Mouse (Mus musculus) forebrain, embryonic 16.5 days (tissue): ENCODE measurements around the gene Surf1. TPM values are rescaled to one million over a fixed set of nuclear protein-coding genes. Genes with fewer than 3 reads are reported as not detected.

ENCODE experiments used
- ATAC-seq: fragments of 200-750 bp; cut with Nextera tagmentation; 2 replicates; pipeline ENCODE4 v1.8.0; 2017; ENCODE audit warnings: mild to moderate bottlenecking, moderate library complexity
- H3K27ac ChIP-seq: fragments of 300-500 bp; sonication (generic); 2 replicates; pipeline ENCODE4 v1.5.1; 2014; ENCODE audit warnings: low read length, control low read depth
- H3K27me3 ChIP-seq: fragments of 300-500 bp; sonication (generic); replicated peaks from 2 replicates; pipeline ENCODE4 v1.6.1; 2014; ENCODE audit warnings: low read length; ENCODE audit not compliant: control insufficient read depth, insufficient read depth
- H3K36me3 ChIP-seq: fragments of 300-500 bp; sonication (generic); 2 replicates; pipeline ENCODE4 v1.6.1; 2014; ENCODE audit not compliant: control insufficient read depth, insufficient read depth
- H3K4me1 ChIP-seq: fragments of 300-500 bp; sonication (generic); replicated peaks from 2 replicates; pipeline ENCODE4 v1.6.1; 2014; ENCODE audit warnings: low read length; ENCODE audit not compliant: control insufficient read depth, insufficient read depth
- H3K4me2 ChIP-seq: fragments of 300-500 bp; sonication (generic); 2 replicates; pipeline ENCODE4 v1.6.1; 2014; ENCODE audit warnings: mild to moderate bottlenecking, low read length, control low read depth
- H3K4me3 ChIP-seq: fragments of 300-500 bp; sonication (generic); replicated peaks from 2 replicates; pipeline ENCODE4 v1.5.1; 2014; ENCODE audit warnings: mild to moderate bottlenecking, low read length, control low read depth
- H3K9ac ChIP-seq: fragments of 300-500 bp; sonication (generic); replicated peaks from 2 replicates; pipeline ENCODE4 v1.6.1; 2014; ENCODE audit warnings: low read depth, low read length, control low read depth
- H3K9me3 ChIP-seq: fragments of 300-500 bp; sonication (generic); 2 replicates; pipeline ENCODE4 v1.6.1; 2016; ENCODE audit warnings: low read length; ENCODE audit not compliant: control insufficient read depth
- WGBS: fragments of 180-500 bp; shearing (Covaris S2); extraction: QIAGEN DNeasy Blood & Tissue Kit; methylation state at CpG from one replicate; pipeline ENCODE4 v1.1.7; 2014; 5-methylcytosine and 5-hydroxymethylcytosine counted together
- polyA plus RNA-seq: library from polyadenylated mRNA; unstranded; fragments of >200 nt; fragmentation: Nextera tagmentation; extraction: Ambion mirVana; gene quantifications from 2 replicates; pipeline ENCODE4 v1.2.1, GENCODE M21; 2015

Surf1 gene
- polyA plus RNA-seq, 1 experiment from 2014 or later = 82.1 TPM

- ATAC-seq = no peak
- Histone ChIP-seq H3K4me3 (peak overlapping the region; percentile 84), H3K4me2 (peak overlapping the region; percentile 98), H3K27ac (no peak overlapping the region), H3K27me3 (no peaks in the 10 kb centered on the region), H3K36me3 (peaks cover 35% of the 10 kb centered on the region), H3K9ac (peak overlapping the region; percentile 84), H3K9me3 (no peaks in the 10 kb centered on the region), H3K4me1 (peaks cover 48% of the 10 kb centered on the region)
- 65% methylated on average over 5 of the region's 5 CpGs for WGBS
Measured at GRCm38 (mm10) chr2:26912253-26912770, 4.0 kb downstream of the Surf1 start.

- Histone ChIP-seq H3K9me3 (no peaks in the 10 kb centered on the region), H3K4me2 (peak overlapping the region; percentile 98), H3K4me3 (peak overlapping the region; percentile 84), H3K4me1 (peaks cover 40% of the 10 kb centered on the region), H3K27ac (peak overlapping the region; percentile 86), H3K36me3 (peaks cover 42% of the 10 kb centered on the region), H3K27me3 (no peaks in the 10 kb centered on the region), H3K9ac (peak overlapping the region; percentile 84)
- ATAC-seq = peak; percentile 54
- WGBS = under 1% methylated on average over 37 of the region's 37 CpGs
Measured at GRCm38 (mm10) chr2:26910994-26911765, 5.2 kb downstream of the Surf1 start.

- Histone ChIP-seq H3K36me3 (peaks cover 45% of the 10 kb centered on the region), H3K9me3 (no peaks in the 10 kb centered on the region), H3K9ac (peak within 1 kb of the TSS; percentile 94), H3K4me1 (peaks cover 34% of the 10 kb centered on the region), H3K4me2 (peak within 1 kb of the TSS; percentile 98), H3K27me3 (no peaks in the 10 kb centered on the region), H3K27ac (peak within 1 kb of the TSS; percentile 88), H3K4me3 (peak within 1 kb of the TSS; percentile 84)
- under 1% methylated on average over 74 of the region's 74 CpGs for WGBS
- peak; percentile 90 for ATAC-seq
Measured at GRCm38 (mm10) chr2:26910124-26910993, 6.0 kb downstream of the Surf1 start, which contains the start of the genes Med22 and Rpl7a. Med22 (minus strand) TSS chr2:26910677. Rpl7a (plus strand) TSS chr2:26910764.

GRCm38 (mm10) chr2:26909387-26909784 lies 6.9 kb downstream of the Surf1 start:
- 0 out of 2 replicates have a peak overlapping the region, but pooled peaks have one; percentile 88 for H3K27ac ChIP-seq

GRCm38 (mm10) chr2:26908710-26909386 lies 7.5 kb downstream of the Surf1 start:
- 90% methylated on average over 18 of the region's 18 CpGs for WGBS
- ATAC-seq = no peak
- peaks cover 38% of the 10 kb centered on the region for H3K36me3 ChIP-seq

More at GRCm38 (mm10) chr2:26909387-26909784, 6.9 kb downstream of the Surf1 start:
- Histone ChIP-seq H3K27me3 (no peaks in the 10 kb centered on the region), H3K9ac (peak overlapping the region; percentile 94), H3K4me3 (peak overlapping the region; percentile 84), H3K4me1 (peaks cover 30% of the 10 kb centered on the region), H3K36me3 (peaks cover 42% of the 10 kb centered on the region), H3K9me3 (no peaks in the 10 kb centered on the region), H3K4me2 (peak overlapping the region; percentile 71)
- no peak for ATAC-seq

GRCm38 (mm10) chr2:26907109-26907508 lies 9.2 kb downstream of the Surf1 start:
- H3K9ac ChIP-seq = no peak overlapping the region
- H3K4me2 ChIP-seq = no peak overlapping the region
- ATAC-seq = no peak
- H3K27ac ChIP-seq = no peak overlapping the region
- H3K9me3 ChIP-seq = no peaks in the 10 kb centered on the region
- H3K4me3 ChIP-seq = no peak overlapping the region
- H3K27me3 ChIP-seq = no peaks in the 10 kb centered on the region
- 51% methylated on average over 4 of the region's 4 CpGs for WGBS
- H3K4me1 ChIP-seq = peaks cover 34% of the 10 kb centered on the region
- peaks cover 20% of the 10 kb centered on the region for H3K36me3 ChIP-seq

More at GRCm38 (mm10) chr2:26908710-26909386, 7.5 kb downstream of the Surf1 start:
- Histone ChIP-seq H3K9me3 (no peaks in the 10 kb centered on the region), H3K4me2 (peak overlapping the region; percentile 71), H3K9ac (peak overlapping the region; percentile 17), H3K27ac (no peak overlapping the region), H3K4me1 (peaks cover 31% of the 10 kb centered on the region), H3K4me3 (peak overlapping the region; percentile 84), H3K27me3 (no peaks in the 10 kb centered on the region)

- no peak for ATAC-seq
- H3K4me3 ChIP-seq = no peak overlapping the region
- no peak overlapping the region for H3K9ac ChIP-seq
- no peak overlapping the region for H3K27ac ChIP-seq
- H3K9me3 ChIP-seq = no peaks in the 10 kb centered on the region
- no peak overlapping the region for H3K4me2 ChIP-seq
- peaks cover 18% of the 10 kb centered on the region for H3K36me3 ChIP-seq
- peaks cover 34% of the 10 kb centered on the region for H3K4me1 ChIP-seq
- H3K27me3 ChIP-seq = no peaks in the 10 kb centered on the region
- 93% methylated on average over 3 of the region's 3 CpGs for WGBS
Measured at GRCm38 (mm10) chr2:26906431-26906830, 9.9 kb downstream of the Surf1 start.

GRCm38 (mm10) chr2:26905936-26906335 lies 10.4 kb downstream of the Surf1 start:
- H3K4me1 ChIP-seq = peaks cover 39% of the 10 kb centered on the region
- peaks cover 18% of the 10 kb centered on the region for H3K36me3 ChIP-seq
- no peak overlapping the region for H3K4me2 ChIP-seq
- no peak overlapping the region for H3K4me3 ChIP-seq
- 89% methylated on average over 2 of the region's 2 CpGs for WGBS
- ATAC-seq = no peak
- no peak overlapping the region for H3K9ac ChIP-seq
- no peaks in the 10 kb centered on the region for H3K9me3 ChIP-seq
- H3K27ac ChIP-seq = no peak overlapping the region
- H3K27me3 ChIP-seq = no peaks in the 10 kb centered on the region
